Mouse (Mus musculus) lung, postnatal 25 days (tissue): ENCODE measurements around the gene Znrd1as.
A peak's percentile ranks its signal among the peaks of the same experiment; 100 is the strongest.
"Not testable (repeated sequence)": the region's sequence is repeated elsewhere in the genome, so short reads cannot be mapped to it uniquely, and the experiment has no call there.

Experiments
- DNase-seq: peaks from one replicate; pipeline ENCODE4 v3.0.0; 2022; ENCODE audit warnings: low spot score

The Znrd1as gene

DNA sequence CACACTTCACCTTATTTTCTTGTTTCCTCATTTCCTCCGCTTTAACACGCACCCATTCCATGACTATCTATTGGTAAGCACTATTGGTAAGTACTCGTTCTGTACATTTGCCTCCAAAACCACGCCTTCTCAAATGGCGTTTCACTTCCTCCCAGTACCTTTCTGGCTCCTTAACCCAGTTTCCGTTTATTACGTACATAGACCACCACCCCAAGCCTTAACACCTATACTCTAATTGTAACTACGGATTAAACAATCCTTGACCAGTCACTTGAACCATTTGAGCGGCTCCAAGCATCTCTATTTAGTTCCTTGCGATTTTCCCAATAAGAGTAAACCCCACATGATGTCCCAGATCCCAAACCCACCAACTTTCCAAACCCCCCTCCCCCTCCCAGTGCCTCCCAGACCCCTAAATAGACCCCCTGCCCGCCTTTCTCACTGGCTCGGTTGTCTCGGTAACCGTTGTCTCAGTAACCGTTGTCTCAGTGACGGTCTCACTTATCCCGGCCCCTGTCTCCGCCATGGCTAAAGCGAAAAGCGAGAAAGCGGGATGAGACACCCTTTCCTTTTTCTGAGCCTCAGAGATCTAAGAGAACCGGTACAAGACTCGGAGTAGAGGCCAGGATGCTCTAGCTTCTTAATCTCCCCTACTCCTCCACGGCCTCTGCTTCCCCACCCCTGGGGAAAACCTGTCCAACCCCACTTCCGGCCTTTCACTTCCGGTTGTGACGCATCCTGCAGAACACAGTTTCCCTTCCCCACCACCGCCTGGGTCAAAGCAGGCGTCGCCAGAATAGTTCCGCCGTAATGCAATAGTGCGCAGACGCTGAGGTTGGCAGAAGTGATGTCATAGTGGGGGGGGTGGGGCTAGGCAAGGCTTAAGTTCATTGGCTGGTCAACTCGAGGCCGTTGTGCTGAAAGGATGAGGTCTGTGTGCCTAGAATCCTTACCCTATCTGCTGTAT, 7.1 kb upstream of the Znrd1as start, which contains the start of gene Ppp1r11:
Gene Ppp1r11, minus strand, starts transcription at position 761 of the 967 bp plus-strand sequence.
- peak; percentile 97 for DNase-seq

DNA sequence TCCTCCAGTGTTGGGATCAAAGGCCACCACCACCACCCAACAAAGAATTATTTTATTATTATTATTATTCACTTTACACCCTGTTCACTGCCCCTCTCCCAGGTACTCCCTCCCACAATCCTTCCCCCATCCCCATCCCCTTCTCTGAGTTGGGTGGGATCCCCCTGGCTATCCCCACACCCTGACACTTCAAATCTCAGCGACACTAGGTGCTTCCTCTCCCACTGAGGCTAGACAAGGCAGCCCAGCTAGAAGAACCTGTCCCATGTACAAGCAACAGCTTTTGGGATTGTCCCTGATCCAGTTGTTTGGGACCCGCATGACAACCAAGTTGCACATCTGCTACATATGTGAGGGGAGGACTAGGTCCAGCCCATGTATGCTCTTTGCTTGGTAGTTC, 5.8 kb upstream of the Znrd1as start:
- DNase-seq: no peak

DNA sequence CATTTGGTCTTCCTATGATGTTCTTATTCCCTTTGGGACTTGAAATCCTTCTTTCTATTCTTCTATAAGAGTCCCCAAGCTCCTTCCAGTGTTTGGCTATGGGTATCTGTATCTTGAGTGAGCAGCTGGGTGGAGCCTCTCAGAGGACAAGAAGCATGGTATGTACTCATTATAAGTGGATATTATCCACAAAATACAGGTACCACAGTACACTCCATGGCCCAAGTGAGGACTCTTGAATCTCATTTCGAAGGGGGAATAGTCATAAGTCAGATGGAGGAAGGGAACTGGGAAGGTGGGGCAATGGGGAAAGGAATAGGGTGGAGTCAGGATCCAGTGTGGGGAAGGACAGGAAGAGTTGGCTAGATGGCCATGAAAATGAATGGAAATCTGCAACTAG, 5.3 kb upstream of the Znrd1as start:
- DNase-seq: no peak

DNA sequence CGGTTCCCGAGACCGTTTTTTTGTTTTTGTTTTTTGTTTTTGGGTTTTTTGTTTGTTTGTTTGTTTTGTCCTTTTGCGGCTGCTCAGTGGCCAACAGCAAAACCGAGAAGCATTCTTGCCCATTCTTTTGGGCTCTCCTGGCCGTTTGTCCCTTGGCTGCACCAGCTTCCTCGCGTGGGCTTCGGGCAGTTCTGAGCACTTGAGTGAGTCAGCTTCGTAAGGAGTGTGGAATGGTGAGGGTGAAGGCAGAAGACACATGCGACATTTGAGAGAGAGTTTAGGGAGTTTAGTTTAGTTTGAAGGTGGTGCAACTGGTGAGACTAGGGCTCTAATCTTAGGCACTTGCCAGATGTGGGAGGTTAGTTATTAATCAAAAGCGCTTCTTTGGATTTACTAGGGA, 492 bp downstream of the Znrd1as start:
- no peak for DNase-seq

DNA sequence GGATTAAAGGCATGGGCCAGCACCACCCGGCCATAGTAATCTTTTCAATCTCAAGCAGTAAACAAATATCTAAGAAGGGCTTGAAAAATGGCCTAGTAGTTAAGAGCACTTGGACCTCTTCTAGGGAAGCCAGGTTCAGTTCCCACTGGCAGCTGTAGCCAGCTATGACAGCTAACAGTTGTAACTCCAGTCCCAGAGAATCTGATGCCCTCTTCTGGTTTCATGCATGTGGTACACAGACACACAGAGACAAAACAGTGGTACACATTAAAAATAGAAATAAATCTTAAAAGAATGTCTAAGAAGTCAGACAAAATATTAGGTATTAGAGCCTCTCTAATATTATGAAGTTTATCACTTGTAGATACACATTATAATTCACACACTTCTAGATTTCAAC, 2.7 kb downstream of the Znrd1as start:
- DNase-seq: no peak

DNA sequence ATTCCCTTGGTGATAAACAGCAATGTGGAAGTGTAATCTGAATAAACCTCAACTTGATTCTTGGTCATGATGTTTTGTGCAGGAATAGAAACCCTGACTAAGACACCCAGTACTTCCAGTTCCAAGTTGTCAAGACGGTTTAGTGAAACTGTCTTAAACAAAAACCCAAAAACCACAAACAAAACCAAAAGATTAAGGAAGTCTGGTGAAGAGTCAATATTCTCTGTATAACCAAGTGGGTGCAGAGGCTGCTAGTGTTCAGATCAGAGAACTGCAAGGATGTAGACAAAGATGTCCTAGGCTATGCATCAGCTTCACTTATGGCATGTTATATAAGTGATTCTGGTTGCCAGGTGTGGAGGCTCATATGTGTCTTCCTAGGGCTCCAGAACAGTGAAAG, 8.5 kb downstream of the Znrd1as start:
- DNase-seq: no peak

DNA sequence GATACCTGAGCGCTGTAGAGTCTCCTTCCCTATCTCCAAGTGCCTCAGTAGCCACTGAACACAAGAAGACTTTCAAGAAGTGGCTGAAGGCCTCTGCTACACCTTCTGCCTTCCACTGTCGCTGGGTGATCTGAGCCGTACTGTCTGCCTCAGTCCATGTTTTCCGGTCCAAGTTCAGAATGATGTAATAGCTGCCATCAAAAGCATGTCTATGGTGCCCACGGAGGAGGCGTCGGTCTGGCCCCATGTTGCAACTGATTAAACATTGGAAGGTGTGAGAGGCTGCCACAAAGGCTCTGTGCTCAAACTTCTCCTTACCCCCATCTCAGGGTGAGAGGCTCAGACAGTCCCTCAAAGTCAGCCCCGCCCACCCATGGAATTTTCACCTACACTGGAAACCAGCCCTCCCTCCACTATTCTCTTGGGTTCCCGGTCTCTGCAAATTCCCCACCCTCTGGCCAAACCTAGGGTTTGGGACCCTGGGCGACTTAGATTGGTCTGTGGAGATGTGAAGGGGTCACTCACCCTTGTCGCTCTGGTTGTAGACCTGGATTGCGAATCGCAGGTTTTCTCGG, 12.0 kb downstream of the Znrd1as start:
- no peak for DNase-seq

DNA sequence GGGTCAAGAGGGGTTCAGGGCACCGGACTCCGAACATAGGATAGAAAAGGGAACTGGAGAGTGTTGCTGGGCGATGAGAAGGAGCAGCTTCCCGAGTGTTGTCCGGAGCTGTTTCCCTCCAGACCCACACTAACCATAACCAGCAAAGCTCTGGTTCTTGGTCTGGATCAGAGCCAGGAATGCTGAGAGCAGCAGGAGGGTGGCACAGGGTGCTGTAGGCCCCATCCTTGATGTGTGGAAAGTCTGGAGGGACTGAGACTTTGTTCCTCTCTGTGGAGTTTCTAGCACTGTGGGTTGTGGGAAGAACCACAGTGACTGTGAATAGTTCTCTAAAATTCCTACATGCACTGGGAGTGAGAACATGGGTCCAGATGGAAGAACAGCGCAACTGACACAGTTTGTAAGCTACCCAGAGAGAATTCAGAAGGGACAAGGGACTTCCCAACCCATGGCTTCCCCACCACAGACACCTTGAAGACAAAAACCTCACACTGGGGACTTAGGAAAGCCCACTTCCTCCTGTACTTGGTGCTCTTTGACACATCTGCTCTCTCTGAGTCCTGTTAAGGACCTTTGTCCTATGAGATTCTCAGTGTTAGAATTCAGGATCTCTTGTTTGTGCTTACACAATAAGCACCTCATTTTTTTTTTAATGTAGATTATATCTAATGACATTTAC, 12.9 kb downstream of the Znrd1as start:
- no peak for DNase-seq

DNA sequence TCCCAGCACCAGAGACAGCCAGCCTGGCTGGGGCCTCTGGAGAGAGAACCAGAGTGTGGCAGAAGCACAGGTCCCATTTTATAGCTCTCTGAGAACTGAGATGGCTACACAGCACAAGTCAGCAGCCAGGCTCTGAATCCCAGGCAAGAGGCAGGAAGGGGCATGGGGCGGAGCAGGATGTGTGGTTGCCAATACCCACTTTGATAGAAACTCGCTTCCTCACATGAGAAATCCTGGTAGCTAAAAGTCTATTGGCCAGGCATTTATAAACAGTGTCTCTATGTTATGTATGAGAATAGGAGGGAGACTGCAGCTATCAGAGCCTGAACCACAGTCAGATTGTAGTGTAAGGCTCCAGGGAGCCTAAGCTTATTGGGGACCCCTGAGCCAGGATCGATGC, 14.4 kb downstream of the Znrd1as start:
- DNase-seq: no peak

DNA sequence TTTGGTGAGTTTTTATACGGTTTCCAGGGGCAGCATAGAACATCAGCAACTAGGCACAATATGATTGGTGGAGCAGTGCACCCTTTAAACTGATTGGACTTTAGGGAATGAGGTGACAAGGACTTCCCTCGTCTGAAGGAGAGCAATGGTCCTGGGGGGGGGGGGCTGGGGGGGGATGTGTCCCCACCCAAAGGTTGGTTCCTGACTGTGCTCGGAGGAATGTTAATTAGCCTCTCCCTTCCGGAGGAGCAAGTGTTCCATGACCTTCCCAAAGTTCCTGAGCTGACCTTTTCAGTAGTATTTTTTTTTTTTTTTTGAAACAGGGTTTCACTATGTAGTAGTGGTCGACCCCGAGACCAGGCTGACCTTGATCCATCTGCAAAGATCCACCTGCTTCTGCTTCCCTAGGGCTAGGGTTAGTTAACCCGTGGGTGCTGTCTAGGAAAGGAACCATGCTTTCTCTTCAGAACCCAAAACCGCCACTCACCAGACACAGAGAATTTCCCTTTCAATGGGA, 14.9 kb downstream of the Znrd1as start:
- no peak for DNase-seq

DNA sequence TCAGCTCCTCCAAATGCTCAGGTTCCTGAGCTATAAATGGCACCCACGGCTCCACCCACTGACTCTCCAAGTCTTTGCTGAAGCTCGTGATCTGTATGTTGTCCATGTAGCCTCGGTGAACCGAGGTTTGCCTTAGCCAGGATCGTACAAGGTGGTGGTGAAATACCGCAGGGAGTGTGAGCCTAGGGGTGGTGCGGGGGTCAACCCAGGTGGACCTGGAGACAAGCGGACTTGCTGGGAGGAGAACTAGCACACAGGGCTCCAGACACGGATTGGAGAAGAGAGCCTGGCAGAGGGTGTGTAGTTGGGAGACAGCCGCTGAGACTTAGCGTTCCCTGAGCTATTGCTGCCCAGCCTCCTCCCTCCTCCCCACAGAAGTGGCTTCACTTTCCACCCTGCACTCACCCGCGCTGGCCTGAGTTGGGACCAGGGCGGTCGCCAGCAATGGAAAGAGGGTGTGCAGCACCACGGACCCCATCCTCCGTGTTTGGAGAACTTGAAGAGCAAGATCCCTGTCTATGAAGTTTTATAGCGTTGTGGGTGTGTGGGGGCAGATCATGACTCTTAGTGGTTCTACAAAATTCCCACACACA, 22.9 kb downstream of the Znrd1as start, which contains the start of gene 2410137M14Rik:
Gene 2410137M14Rik, minus strand, starts transcription at position 17 of the 593 bp plus-strand sequence.
- no peak for DNase-seq

DNA sequence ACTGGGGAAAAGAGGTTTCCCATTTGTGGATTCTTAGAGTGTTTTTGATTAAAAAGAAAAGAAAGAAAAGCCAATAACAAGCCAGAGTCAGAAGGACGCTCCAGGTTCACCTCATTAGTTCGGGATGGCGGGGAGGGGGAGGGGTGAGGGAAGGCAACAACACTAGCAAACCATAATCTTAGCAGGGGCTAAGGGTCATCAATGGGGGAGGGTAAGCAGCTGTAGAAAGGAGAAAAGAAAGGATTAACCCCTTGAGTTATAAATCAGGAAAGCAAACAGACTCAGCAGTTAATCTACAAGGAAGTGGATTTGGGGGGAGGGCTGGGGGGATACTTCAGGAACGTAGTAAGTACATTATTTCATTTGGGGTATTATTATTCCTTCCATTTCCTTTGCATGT, 23.5 kb downstream of the Znrd1as start:
- DNase-seq: no peak

DNA sequence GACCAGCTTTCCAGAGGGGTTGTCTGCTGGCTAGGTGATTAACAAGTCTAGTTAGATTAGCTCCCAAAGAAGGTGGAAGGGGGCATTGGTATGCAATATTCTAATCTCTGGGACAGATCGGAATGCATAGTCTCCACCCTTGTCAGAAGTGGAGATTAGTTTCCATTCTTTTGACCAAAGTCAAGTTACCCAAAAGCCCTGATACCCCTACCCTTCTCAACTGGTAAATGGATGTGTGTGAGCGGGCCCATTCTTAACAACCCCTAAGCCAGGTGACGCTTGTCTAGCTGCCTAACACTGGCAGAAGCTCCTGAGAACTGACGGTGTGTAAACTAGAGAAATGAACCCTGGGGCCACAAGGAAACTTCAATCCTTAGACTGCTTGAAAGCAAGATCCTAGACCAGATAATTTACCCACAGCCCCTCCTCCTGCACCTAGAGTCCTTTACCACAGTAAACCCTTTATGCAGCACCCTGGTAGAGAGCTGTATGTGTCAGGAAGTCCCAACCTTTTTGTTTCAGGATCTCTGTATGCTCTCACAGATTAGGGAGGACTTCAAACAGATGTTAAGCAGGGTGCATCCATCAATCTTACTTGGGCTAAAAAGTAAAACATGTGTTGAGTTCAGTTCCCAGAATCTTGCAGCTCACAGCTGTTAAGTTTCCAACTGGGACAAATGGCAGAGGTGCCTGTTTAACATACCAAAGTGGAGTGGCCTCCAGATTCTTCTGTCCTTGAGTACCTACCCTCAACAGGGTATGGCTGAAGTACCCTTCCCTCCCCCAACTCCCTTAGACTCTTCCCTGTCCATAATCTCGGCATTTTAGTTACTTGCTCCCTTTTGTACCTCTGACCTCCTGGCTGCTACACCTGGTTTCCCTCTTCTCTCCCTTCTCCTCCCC, 24.1 kb downstream of the Znrd1as start:
- DNase-seq: peak; percentile 29

DNA sequence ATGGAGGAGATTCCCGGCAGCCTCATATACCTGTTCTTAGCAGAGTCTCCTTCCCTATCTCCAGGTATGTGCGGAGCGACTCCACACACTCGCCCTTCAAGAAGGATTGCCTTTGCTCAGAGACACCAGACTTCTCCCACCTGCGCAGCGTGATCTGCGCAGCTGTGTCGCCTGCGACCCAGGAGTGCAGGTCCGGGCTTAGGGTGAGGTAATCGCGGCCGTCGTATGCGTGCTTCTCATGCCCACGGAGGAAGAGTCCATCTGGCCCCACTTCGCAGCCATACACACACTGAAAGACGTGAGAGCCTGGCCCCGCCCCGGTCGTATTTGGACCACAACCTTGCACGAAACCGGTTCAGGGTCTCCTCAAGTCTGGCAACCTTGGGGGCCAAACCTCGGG, 30.1 kb downstream of the Znrd1as start:
- DNase-seq: no peak

DNA sequence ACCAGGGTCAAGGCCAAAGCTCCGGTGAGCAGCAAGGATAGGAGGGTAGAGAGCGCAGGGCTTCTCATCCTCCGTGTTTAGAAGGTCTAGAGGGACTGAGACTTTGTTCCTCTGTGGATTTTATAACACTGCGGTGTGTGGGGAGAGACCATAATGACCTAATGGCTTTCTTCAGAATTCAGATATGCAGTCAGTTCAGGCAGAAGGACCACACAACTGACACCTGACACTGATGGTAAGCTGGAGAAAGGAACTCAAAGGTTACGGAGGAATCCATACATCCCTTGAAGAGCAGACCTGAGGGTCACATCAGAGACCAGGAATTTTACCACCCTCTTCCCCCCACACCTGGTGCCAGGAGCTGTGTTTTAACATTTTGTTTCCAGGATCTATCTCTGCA, 31.0 kb downstream of the Znrd1as start, which contains the start of gene H2-M5:
Gene H2-M5, minus strand, starts transcription at position 101 of the 400 bp plus-strand sequence.
- no peak for DNase-seq

DNA sequence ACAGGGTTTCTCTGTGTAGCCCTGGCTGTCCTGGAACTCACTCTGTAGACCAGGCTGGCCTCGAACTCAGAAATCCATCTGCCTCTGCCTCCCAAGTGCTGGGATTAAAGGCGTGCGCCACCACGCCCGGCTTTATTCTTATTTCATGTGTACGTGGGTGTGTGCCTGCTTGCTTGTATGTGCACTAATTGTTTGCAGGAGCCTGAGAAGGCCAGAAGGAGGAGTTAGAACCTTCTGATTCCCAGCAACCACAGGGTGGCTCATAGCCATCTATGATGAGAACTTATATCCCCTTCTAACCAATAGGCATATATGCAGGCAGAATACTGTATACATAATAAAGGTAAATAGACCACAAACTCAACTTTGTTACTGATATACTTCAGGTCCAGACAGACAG, 32.2 kb downstream of the Znrd1as start:
- not testable (repeated sequence) for DNase-seq

DNA sequence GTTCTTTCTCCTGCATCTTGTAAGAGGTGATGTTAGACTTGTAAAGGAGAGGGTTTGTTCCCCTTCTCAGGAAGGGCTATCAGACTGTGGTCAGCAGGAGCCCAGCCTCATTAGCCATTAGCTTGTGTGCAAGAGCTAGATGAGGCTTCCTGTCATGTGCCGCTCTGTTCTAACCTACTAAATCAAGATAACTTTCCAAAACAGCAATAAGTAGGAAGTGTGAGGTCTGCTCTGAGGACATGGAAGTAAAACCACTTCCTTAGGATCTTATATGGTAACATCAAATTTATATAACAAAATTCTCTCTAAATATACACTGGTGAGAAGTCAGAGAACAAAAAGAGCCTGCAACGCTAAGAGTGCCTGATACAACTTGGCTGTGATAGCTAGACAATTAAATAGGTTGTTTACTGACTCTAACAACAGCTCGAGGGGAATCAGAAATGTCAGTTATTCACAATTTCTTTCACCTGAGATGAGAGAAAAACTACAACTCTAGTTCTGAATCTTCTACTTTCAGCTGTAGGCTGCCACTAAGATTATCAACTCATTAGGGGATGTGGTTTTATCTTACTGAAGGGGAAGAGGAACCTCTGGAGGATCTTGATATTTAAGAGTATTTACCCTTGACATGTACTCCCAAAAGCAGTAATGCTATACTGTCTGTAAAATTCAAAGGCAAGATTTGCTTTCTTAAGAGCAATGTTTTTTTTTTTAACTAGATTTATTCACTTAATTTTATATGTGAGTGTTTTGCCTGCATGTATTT, 34.1 kb downstream of the Znrd1as start:
- no peak for DNase-seq

DNA sequence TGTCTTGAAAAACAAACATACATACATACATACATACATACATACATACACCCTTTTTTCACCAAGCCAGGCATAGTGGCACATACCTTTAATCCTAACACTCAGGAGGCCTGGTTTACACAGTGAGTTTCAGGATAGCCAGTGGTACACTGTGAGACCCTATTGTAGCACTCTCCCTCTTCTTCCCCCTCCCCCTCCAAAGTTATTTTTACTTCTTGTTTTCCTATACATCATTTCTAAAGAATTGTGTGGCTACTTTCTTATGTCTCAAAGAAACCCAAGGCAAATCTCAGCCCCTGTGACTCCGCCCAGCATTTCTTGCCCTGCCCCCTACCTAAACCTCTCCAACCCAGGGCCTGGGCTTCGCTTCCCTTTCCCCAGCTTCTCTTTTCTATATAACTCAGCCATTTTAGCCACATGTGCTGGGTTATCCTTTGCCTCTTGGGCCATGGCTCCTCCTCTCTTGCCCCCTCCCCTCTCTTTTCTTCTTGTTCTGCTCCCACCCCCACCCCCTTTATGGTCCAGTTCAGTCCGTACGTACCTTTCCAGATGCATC, 35.5 kb downstream of the Znrd1as start:
- DNase-seq: no peak

DNA sequence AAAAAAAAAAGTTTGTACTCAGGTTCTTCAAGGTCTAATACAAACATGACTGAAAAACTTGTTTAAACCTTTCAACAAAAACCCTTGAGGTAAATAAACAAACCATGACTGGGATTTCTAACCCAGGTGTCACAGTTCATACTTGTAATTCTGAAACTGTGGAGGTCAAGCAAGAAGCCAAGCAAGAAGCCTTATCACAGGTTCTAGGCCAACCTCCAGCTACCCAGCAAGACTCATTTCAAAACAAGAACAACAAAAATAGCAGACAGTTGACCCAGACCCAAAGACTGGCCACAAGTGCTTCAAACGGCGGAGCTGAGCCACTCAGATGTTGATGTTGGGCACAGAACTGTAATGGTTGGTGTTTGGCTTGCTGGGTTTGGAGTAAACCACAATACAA, 36.1 kb downstream of the Znrd1as start:
- no peak for DNase-seq

DNA sequence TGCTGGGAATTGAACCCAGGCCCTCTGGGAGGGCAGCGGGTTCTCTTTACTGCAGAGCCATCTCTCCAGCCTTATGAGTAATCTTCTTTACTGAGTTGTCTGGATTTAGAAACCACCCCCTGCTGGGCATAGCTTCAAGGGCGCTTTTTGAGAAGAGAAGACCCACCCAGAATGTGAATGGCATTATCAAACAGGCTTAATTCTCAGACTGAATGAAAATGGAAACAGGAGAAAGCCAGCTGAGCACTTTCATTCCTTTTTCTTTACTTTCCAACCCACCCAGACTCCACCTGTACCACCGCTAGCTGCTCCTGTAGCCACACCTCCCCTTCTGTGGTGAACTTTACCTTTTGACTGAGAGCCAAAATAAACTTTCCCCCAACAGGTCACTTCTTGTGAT, 37.1 kb downstream of the Znrd1as start:
- no peak for DNase-seq
